Mouse (Mus musculus) hindbrain, embryonic 16.5 days (tissue): ENCODE data around the gene Upf3b. TPM values are rescaled to one million over a fixed set of nuclear protein-coding genes. Genes with fewer than 3 reads are reported as not detected.
"Not testable (repeated sequence)": the region's sequence is repeated elsewhere in the genome, so short reads cannot be mapped to it uniquely, and the experiment has no call there.

Experiments used
- ATAC-seq: fragments of 200-750 bp; cut with Nextera tagmentation; 2 replicates; pipeline ENCODE4 v1.8.0; 2017; ENCODE audit warnings: moderate TSS enrichment, moderate library complexity
- H3K27ac ChIP-seq: fragments of 300-500 bp; sonication (generic); 2 replicates; pipeline ENCODE4 v1.5.1; 2014; ENCODE audit warnings: low read depth, mild to moderate bottlenecking, control low read depth, low read length, moderate library complexity
- H3K27me3 ChIP-seq: fragments of 300-500 bp; sonication (generic); replicated peaks from 2 replicates; pipeline ENCODE4 v1.6.1; 2014; ENCODE audit warnings: low read length; ENCODE audit not compliant: control insufficient read depth, insufficient read depth
- H3K36me3 ChIP-seq: fragments of 300-500 bp; sonication (generic); 2 replicates; pipeline ENCODE4 v1.6.1; 2014; ENCODE audit warnings: mild to moderate bottlenecking, low read length, moderate library complexity, mixed read lengths; ENCODE audit not compliant: control insufficient read depth, insufficient read depth
- H3K4me1 ChIP-seq: fragments of 300-500 bp; sonication (generic); 2 replicates; pipeline ENCODE4 v1.6.1; 2014; ENCODE audit warnings: low read depth, low read length; ENCODE audit not compliant: control insufficient read depth, insufficient read depth
- H3K4me2 ChIP-seq: fragments of 300-500 bp; sonication (generic); 2 replicates; pipeline ENCODE4 v1.6.1; 2014; ENCODE audit warnings: mild to moderate bottlenecking, low read length, control low read depth, moderate library complexity
- H3K4me3 ChIP-seq: fragments of 300-500 bp; sonication (generic); 2 replicates; pipeline ENCODE4 v1.5.1; 2014; ENCODE audit warnings: mild to moderate bottlenecking, low read length, control low read depth, moderate library complexity
- H3K9ac ChIP-seq: fragments of 300-500 bp; sonication (generic); 2 replicates; pipeline ENCODE4 v1.6.1; 2014; ENCODE audit warnings: low read depth, mild to moderate bottlenecking, control low read depth, low read length, moderate library complexity
- H3K9me3 ChIP-seq: fragments of 300-500 bp; sonication (generic); 2 replicates; pipeline ENCODE4 v1.6.1; 2014; ENCODE audit warnings: mild to moderate bottlenecking, low read length, moderate library complexity; ENCODE audit not compliant: control insufficient read depth
- WGBS: fragments of 180-500 bp; shearing (Covaris S2); extraction: QIAGEN DNeasy Blood & Tissue Kit; methylation state at CpG from one replicate; pipeline ENCODE4 v1.1.7; 2014; 5-methylcytosine and 5-hydroxymethylcytosine counted together
- polyA plus RNA-seq: library from polyadenylated mRNA; unstranded; fragments of >200 nt; fragmentation: Nextera tagmentation; extraction: Ambion mirVana; gene quantifications from 2 replicates; pipeline ENCODE4 v1.2.1, GENCODE M21; 2015

The Upf3b gene
- polyA plus RNA-seq: 24.8 and 27.2 TPM in 2 replicates

- H3K27ac ChIP-seq: peak within 1 kb of the TSS; percentile 79
- H3K27me3 ChIP-seq: no peaks in the 10 kb centered on the region
- peak; percentile 98 for ATAC-seq
- peak within 1 kb of the TSS; percentile 47 for H3K4me3 ChIP-seq
- 21% methylated on average over 30 of the region's 30 CpGs for WGBS
- H3K4me2 ChIP-seq: peak within 1 kb of the TSS; percentile 57
- H3K4me1 ChIP-seq: no peaks in the 10 kb centered on the region
- H3K9me3 ChIP-seq: no peaks in the 10 kb centered on the region
- H3K36me3 ChIP-seq: no peaks in the 10 kb centered on the region
- H3K9ac ChIP-seq: peak within 1 kb of the TSS; percentile 59
These were observed at the start of gene Upf3b for GRCm38 (mm10) chrX:37110193-37110880. Upf3b (minus strand) TSS chrX:37110322.

GRCm38 (mm10) chrX:37157839-37158238, 47.7 kb upstream of the Upf3b start:
- H3K27me3 ChIP-seq: no peaks in the 10 kb centered on the region
- no peak overlapping the region for H3K27ac ChIP-seq
- H3K36me3 ChIP-seq: 0 out of 2 replicates have a peak, but pooled peaks cover 2% of the 10 kb centered on the region
- WGBS: 63% methylated on average over 4 of the region's 4 CpGs
- no peak overlapping the region for H3K9ac ChIP-seq
- ATAC-seq: no peak
- no peaks in the 10 kb centered on the region for H3K4me1 ChIP-seq
- H3K4me2 ChIP-seq: no peak overlapping the region
- H3K9me3 ChIP-seq: no peaks in the 10 kb centered on the region
- H3K4me3 ChIP-seq: no peak overlapping the region

GRCm38 (mm10) chrX:37144954-37145353, 34.8 kb upstream of the Upf3b start:
- Histone ChIP-seq H3K27me3 (no peaks in the 10 kb centered on the region), H3K36me3 (peaks cover 3% of the 10 kb centered on the region; the same call in 1 of the 2 replicates), H3K4me3 (no peak overlapping the region), H3K4me1 (no peaks in the 10 kb centered on the region), H3K27ac (no peak overlapping the region), H3K9me3 (no peaks in the 10 kb centered on the region), H3K4me2 (no peak overlapping the region), H3K9ac (no peak overlapping the region)
- whole genome bisulfite sequencing: 94% methylated on average over 2 of the region's 2 CpGs
- no peak for ATAC-seq

GRCm38 (mm10) chrX:37144498-37144897, 34.4 kb upstream of the Upf3b start:
- not testable (repeated sequence) for ATAC-seq
- WGBS: no CpG with 5 or more reads among the region's 4 CpGs

GRCm38 (mm10) chrX:37141732-37142131, 31.6 kb upstream of the Upf3b start:
- Histone ChIP-seq H3K27me3 (no peaks in the 10 kb centered on the region), H3K9me3 (no peaks in the 10 kb centered on the region), H3K36me3 (peaks cover 5% of the 10 kb centered on the region; the same call in 1 of the 2 replicates), H3K27ac (no peak overlapping the region), H3K4me2 (no peak overlapping the region), H3K4me1 (no peaks in the 10 kb centered on the region), H3K9ac (no peak overlapping the region), H3K4me3 (no peak overlapping the region)
- WGBS: 95% methylated on average over 3 of the region's 3 CpGs
- ATAC-seq: no peak

More at GRCm38 (mm10) chrX:37144498-37144897, 34.4 kb upstream of the Upf3b start:
- H3K9me3 ChIP-seq, H3K4me2 ChIP-seq, H3K27me3 ChIP-seq, H3K4me3 ChIP-seq, H3K27ac ChIP-seq, H3K9ac ChIP-seq, H3K4me1 ChIP-seq, H3K36me3 ChIP-seq: not testable (repeated sequence)

GRCm38 (mm10) chrX:37126671-37127358, 16.7 kb upstream of the Upf3b start, which contains the start of gene Nkap:
Nkap (plus strand) TSS chrX:37126795.
- Histone ChIP-seq H3K4me1 (peaks cover 8% of the 10 kb centered on the region), H3K36me3 (peaks cover 4% of the 10 kb centered on the region; the same call in 1 of the 2 replicates), H3K4me2 (peak within 1 kb of the TSS; percentile 64), H3K27ac (peak within 1 kb of the TSS; percentile 71), H3K9me3 (no peaks in the 10 kb centered on the region), H3K27me3 (no peaks in the 10 kb centered on the region), H3K4me3 (peak within 1 kb of the TSS; percentile 67), H3K9ac (peak within 1 kb of the TSS; percentile 79)
- 11% methylated on average over 49 of the region's 58 CpGs for WGBS
- peak; percentile 96 for ATAC-seq

GRCm38 (mm10) chrX:37125511-37125910, 15.4 kb upstream of the Upf3b start:
- Histone ChIP-seq H3K4me1 (peaks cover 8% of the 10 kb centered on the region), H3K9ac (no peak overlapping the region), H3K27ac (no peak overlapping the region), H3K4me2 (no peak overlapping the region), H3K9me3 (no peaks in the 10 kb centered on the region), H3K4me3 (no peak overlapping the region), H3K36me3 (no peaks in the 10 kb centered on the region), H3K27me3 (no peaks in the 10 kb centered on the region)
- 95% methylated on average over 7 of the region's 7 CpGs for WGBS
- no peak for ATAC-seq

GRCm38 (mm10) chrX:37120212-37120611, 10.1 kb upstream of the Upf3b start:
- H3K27ac ChIP-seq: no peak overlapping the region
- WGBS: 68% methylated on average over 5 of the region's 5 CpGs
- no peaks in the 10 kb centered on the region for H3K9me3 ChIP-seq
- H3K4me3 ChIP-seq: no peak overlapping the region
- H3K27me3 ChIP-seq: no peaks in the 10 kb centered on the region
- no peak for ATAC-seq
- no peaks in the 10 kb centered on the region for H3K4me1 ChIP-seq
- no peaks in the 10 kb centered on the region for H3K36me3 ChIP-seq
- H3K9ac ChIP-seq: no peak overlapping the region
- no peak overlapping the region for H3K4me2 ChIP-seq

- Histone ChIP-seq H3K4me3 (no peak overlapping the region), H3K9me3 (no peaks in the 10 kb centered on the region), H3K9ac (no peak overlapping the region), H3K36me3 (no peaks in the 10 kb centered on the region), H3K27ac (no peak overlapping the region), H3K27me3 (no peaks in the 10 kb centered on the region), H3K4me2 (no peak overlapping the region), H3K4me1 (no peaks in the 10 kb centered on the region)
- ATAC-seq: no peak
- 63% methylated on average over 3 of the region's 3 CpGs for WGBS
These were observed 9.5 kb upstream of the Upf3b start for GRCm38 (mm10) chrX:37119585-37119984.
